Mouse (Mus musculus) cerebellum, adult (tissue): ENCODE measurements around the gene Tecr.
A peak's percentile ranks its signal among the peaks of the same experiment; 100 is the strongest.
"Not testable (repeated sequence)": the region's sequence is repeated elsewhere in the genome, so short reads cannot be mapped to it uniquely, and the experiment has no call there.

Experiments used
- ATAC-seq: cut with Nextera tagmentation; 2 replicates; pipeline ENCODE4 v1.9.2; 2017; ENCODE audit warnings: mild to moderate bottlenecking, moderate library complexity, mixed read lengths; ENCODE audit not compliant: insufficient number of reproducible peaks, low FRiP score, low TSS enrichment

Gene Tecr

DNA sequence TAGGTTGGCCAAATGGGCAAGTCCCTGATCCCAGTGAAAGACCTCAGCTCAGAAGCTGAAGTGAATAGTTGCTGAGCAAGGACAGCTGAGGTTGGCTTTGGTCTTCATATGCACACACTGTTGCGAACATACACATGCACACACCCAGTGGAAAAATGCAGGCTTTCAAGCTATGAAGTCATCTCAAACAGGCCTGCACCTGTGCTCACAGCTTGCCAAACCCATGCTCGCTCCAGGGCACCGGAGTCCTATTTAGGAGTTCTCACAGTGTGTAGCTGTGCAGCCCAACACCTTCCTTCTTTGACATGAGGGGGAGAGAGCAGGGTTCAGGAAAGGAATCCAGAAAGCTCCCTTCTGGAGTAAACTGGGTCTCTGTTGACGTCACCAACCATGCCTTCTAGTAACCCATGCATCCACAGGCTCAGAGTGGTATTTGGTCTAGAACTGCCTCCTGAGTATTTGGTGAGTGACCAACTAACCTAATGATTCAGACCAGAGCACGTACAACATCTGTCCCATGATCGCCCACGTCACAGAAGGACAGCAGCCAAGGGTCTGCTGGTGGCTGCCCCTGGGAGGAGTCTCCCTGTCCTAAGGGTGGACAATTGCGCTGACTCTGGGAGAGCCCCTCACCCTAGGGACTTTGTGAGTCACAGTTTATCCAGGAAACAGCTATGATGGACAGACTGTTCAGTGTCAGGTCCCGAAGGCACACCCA is 12.0 kb upstream of the Tecr start:
- ATAC-seq = no peak

DNA sequence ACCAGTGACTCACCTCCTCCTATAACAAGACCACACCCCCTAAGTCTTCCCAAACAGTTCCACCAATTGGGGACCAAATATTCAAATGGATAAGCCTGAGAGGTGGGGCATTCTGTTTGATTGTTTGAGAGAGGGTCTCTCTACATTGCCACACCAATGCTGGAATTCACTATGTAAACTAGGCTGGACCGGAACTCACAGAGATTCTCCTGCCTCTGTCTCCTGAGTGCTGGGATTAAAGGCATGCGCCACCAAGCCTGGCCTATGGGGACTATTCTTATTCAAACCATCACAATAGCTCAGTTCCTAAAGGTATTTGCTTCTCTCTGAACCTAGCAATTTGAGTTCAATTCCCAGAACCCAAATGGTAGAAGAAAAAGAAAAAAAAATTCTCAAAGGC is 10.8 kb upstream of the Tecr start:
- ATAC-seq = no peak

DNA sequence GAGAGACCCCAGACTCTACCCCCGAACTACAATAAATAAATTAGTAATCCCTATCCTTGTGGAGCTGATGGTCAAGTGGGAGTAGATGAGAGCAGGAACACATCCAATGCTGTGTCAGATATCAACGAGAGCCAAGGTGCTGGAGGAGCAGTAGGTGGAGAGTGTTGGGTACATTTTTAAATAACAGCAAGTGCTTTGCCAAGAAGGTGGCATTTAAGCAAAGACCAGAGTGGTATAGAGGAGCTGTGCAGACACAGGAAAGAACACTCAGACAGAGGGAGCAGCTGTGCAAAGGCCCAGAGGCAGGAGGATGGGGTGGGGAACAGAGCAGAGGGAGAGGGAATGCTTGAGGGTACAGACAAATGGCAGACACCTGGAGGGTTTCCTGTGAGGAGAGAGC is 9.3 kb upstream of the Tecr start:
- no peak for ATAC-seq

DNA sequence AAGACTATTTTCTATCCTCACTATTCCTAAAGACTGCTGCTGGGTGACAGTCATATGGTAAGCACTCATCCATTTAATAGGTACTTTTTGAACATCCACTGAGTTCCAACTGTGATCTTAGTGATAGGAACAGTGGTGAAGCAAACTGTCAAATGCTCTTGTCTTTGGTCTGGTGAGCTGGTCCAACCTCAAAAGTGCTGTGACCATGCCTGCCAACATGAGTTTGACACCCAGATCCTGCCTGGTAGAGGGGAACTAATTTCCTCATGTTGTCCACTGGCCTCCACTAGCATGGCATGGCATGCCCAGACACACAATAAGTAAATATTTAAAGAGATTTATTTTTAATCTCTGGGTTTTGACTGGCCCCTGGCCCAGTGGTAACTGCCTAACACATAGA is 8.9 kb upstream of the Tecr start:
- no peak for ATAC-seq

DNA sequence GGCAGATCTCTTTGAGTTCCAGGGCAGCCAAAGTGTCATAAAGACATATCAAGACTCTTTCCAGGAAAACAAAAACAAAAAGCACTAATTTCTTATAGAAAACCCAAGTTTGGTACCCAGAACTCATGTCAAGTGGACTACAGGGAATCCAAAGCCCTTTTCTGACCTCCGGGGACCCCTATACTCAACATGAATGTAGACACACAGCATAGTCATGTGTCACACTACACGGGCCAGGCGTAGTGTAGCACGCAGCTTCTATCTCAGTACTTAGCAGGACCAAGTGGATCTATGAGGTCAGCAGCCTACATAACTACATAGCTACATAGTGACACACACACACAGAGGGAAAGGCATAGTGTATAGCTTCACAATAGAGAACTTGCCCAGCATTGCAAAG is 5.9 kb upstream of the Tecr start:
- no peak for ATAC-seq

DNA sequence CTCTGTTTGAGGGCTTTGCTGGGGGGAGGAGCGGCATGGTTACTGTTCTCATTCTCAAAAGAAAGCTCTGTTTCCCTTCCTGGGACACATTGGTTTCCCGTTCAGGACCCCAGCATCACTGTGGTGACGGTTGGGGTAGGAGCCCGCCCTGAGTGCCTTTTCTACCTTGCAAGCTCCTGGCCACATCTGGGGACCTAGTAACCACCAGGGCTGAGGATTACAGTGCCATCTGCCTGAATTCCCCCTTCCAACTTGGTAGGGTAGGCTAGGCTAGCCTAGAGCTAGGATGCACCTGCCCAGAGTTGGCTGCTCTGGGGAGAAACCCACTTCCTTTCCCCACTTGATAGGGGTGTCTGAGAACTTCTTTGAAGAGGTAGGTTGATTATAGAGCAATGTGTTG is 4.2 kb upstream of the Tecr start:
- ATAC-seq = no peak

DNA sequence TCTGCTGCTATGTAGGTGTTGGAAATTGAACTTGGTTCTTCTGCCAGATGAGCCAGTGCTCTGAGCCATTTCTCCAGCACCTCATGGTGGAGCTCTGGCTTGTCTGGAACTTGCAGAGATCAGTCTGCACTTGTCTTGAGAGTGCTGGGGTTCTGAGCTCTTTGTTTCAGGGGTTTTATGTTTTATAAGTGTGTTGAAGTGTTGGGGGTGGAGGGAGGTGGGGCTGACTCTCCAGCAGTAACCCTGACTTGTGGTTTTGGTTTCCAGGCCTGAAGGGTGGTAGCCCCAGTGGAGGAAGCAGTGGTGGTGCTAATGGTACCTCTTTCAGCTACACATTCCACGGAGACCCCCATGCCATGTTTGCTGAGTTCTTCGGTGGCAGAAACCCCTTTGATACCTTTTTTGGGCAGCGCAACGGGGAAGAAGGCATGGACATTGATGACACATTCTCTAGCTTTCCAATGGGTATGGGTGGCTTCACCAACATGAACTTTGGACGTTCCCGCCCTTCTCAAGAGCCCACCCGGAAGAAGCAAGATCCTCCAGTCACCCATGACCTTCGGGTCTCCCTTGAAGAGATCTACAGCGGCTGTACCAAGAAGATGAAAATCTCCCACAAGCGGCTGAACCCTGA is 1.9 kb upstream of the Tecr start:
- no peak for ATAC-seq

DNA sequence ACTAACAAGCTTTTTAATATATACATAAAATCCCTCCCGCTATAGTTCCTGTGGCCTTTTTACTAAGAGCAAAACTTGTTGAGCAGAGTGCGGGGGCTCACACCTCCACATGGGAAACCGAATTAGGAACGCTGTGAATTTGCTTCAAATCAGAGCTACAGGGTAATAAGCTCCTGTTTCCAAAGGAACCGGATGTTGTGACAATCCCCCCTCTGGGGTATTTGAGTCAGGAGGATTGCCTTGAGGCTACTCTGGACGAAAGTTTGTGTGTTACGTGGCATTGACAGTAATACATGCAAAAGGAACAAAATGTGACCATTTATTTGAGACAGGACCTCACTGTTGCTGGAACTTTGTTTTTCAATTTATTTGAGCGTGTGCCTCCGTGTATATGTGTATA is 1.3 kb upstream of the Tecr start:
- ATAC-seq = no peak

DNA sequence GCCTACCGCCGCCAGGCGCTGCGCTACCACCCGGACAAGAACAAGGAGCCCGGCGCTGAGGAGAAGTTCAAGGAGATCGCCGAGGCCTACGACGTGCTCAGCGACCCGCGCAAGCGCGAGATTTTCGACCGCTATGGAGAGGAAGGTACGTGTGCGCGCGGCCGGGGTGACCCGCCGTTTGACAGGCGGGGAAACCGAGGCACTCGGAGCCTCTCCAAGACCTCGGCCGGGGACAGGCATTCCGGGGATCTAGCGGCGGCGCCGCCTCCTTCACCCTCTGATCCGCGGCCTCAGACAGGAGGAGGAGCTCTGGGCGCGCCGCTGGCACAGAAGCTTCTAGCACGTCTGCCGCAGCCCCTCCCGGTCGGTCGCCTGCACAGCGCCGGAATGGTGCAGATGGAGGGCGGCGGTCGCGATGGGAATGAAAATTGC is 643 bp upstream of the Tecr start:
- peak; percentile 50 for ATAC-seq

DNA sequence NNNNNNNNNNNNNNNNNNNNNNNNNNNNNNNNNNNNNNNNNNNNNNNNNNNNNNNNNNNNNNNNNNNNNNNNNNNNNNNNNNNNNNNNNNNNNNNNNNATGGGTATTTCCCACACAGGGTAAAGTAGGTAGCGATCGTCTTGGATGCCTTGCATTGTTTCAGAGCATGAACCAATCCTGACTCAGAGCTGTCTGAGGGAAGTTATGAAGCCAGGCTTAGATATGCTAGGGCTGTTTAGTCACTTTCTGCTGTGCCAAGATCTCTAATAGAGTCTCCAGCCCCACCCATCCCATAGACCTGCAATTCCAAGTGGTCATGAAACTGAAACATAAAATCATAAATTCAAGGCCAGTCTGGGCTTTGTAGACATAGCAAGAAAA is 5.1 kb downstream of the Tecr start:
- ATAC-seq = no peak

DNA sequence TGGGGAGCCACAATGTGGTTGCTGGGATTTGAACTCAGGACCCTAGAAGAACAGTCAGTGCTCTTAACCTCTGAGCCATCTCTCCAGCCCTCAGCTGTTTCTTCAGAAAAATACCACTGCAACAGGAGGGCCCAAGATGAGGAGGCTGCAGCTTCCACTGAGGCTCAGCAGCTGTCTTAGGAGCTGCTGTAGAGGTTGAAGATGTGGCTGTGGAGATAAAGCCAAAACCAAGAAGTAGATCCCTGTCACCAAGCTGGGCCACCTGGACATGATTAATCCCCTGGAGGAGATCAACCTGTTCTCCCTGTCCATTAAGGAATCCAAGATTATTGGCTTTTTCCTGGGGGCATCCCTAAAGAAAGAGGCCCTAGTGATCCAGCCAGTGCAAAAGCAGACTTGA is 8.0 kb downstream of the Tecr start:
- ATAC-seq = no peak

DNA sequence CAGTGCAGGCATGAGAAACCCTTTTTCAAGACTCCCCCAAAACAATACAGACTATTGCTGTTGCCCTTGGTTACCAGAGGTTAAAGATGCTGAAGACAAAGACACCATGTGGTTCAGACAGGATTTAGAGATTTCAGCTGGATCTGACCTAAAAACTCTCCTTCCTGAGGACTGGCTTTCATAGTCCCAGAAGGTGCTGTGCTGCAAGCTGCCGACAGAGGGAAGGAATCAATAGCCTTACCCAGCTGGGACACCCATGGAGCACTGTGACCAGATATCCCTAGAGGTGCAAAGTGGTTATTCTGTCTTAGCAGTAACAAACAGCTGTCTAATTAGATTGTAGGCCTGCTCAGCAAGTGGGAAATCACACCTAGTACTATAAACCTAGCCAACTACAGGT is 9.6 kb downstream of the Tecr start:
- ATAC-seq = no peak

DNA sequence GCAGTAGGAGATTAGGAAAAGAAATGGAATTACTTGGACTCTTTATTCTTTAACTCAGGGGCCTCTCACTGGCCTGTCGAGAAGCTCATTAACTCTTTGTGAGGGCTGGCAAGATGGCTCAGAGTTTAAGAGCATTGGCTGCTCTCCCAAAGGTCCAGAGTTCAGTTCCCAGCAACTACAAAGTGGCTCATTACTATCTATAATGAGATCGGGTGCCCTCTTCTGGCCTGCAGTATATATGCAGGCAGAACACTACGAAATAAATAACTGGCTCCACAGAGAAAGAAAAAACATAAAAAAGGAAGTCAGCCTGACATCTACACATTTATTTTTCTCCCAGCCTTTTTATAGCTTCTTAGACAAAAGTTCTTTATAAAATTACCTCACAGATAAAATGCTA is 11.4 kb downstream of the Tecr start:
- ATAC-seq = no peak

DNA sequence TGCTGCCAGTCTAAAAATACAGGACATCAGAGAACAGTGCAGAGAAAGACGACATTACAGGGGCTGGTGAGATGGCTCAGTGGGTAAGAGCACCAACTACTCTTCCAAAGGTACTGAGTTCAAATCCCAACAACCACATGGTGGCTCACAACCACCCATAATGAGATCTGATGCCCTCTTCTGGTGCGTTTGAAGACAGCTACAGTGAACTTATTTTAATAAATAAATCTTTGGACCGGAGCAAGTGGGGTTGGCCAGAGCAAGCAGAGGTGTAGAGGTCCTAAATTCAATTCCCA is 12.8 kb downstream of the Tecr start:
- not testable (repeated sequence) for ATAC-seq

DNA sequence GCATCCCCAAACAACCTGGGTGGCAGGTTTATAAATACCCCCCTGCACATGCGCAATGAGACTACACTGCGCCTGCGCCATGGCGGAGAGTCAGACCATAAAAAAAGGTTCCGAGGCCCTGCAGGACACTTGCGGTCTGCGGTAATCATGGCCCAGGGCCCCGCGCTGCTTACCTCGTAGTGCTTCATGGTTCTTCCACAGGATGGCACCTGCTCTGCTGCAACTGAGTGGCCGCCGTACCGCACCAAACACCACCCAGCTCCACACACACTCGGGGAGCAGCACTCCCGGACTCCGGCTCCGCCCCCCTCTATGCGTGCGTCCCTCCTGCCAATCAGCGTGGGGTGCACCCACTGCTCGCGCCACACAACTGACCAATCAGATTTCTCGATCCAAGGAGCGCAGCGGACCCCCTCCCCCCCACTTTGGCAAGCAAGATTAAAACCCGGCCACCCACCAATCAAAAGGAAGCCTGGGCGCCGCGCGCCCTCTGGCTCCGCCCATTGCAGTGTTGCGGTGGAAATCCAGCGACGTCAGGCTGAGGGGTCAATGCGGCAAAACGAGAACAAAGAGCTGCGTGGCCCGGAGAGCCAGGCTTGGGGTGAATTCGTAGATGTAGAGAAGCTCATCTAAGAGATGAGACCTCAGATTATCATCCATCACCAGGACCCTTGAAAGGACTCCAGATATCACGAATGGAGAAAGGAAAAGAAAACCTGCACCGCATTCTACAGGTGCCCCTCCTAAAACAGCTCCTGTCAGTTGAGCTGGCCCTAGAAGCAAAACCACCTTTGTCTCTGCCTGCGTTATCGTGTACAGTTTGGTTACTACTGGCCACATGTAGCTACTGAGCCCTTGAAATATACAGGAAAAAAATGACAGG is 13.4 kb downstream of the Tecr start:
- peak; percentile 92 for ATAC-seq

DNA sequence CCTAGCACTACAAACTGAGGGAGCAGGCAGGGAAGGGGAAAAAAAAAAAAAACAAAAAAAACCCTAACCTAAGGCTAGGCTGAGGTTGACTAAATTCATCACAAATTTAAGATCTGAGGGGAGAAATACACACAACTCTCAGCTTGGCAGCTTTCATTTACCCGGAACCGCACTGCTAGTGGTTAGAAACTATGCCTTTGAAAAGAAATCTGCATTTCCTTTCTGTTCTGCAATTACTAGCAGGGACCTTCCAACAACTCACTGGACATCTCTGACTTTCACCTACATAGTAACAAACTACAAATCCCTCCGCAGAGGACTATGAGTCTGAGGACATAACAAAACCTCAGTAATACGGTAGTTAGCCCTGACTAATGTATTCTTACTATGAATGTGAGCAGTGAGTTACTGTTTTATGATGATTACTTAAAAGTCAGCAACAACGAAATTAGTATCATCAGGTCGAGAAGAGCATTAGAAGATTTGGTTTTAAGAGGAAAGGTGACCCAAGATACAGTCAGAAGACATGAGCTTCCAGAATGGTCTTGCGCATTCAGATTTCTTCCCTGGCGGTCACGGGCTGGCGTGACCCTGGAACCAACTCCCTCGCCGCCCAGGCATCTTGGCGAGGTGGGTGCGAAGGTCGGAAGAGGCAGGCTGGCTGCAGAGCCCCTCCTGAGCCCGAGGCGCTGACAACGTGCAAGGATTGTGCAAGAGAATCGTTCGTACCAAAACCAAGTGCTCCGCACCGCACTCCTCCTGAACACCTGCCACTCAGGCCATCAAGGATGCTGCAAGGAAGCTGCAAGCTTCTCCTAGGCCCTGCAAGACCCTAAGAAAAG is 14.2 kb downstream of the Tecr start:
- no peak for ATAC-seq

DNA sequence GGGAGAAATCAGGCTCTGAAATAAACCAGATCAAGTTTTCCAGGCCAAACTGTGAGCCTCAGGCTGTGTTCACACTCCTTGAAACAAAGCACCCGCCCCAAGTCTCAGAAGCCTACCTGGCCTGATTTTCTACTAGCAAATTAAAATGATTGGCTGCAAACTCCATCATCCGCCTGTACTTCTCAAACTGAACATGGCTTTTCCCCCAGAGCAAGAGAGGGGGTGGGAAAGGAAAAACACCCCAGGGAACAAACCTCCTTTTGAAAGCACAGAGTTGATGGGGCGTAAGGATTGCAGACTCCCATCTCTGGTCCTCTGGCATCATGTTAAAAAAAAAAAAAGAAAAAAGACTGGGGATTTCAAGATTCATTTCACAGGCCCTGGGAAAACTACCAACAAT is 15.1 kb downstream of the Tecr start:
- ATAC-seq = no peak

DNA sequence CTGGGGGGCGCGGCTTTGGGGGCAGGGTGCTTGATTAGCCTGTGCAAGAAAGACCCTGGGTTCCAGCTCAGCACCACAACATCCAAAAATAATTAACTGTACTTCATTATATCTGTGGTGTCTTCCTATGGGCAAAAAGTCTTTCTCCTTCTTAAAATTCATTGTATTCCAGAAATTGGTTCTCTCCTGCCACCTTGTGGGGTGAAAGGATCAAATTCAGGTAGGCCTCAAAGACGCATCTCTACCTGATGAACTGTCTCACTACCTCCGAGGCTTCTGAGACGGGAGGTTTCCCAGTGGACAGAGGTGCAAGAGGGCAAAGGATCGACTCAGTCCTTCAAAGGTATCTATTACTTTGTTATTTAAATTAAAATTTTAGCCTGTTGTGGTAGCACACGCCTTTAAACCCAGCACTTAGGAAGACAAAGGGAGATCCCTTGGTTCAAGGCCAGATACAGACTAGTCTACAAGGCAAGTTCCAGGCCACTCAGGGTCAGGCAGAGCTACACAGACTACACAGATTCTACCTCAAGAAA is 17.2 kb downstream of the Tecr start:
- ATAC-seq = no peak

DNA sequence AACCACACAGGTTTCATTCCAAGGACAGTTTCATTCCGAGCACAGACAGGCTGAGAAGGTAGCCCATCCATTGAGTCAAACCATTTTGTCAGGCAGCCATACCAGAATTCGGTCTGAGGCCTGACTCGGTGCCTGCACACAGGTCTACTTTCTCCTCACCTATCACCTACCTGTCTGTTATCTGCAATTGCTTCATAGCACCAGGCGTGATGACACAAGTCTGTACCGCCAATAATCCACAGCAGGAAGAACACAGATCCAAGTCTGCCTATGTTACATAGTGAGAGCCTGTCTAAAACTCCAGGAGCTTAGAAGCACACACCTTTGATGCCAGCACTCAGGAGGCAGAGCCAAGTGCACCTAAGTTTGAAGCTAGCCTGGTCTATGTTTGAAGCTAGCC is 18.9 kb downstream of the Tecr start:
- ATAC-seq = no peak

DNA sequence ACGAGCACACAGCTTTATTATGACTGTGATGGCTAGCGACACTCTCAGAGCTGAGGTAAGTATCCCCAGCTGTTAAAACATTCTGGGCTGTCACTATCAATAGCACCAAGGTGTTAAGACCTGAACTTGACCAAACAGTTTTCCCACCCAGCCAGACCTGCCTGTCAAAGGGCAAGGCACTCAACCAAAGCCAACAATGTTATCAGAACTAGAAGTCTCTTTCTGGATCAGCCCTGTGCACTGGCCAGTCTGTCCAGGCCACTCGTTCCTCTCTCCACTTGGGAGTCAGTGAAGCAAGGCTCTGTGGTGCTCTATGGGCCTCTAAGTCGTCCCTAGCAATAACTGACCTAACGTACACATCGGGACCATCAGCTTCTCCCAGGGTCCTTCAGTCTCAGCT is 20.1 kb downstream of the Tecr start:
- ATAC-seq = no peak

DNA sequence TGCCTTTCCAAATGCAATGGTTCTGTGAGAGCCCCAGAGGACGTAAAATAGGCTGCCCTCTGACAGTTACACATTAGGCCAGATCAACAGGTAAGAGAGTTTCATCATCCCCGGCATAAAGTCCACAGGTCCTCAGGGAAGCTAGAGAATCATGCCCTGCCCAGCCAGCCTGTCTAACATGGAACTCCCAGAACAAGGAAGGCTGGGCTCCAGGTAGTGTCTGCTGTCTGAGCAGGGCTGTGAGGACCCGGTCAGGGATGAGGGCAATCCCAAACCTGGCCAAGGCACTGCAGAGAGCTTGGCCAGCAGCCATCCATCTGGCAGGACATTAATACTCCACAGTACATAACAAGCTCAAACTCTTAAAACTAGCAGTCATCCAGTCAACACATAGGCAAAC is 22.4 kb downstream of the Tecr start:
- no peak for ATAC-seq
